Mouse (Mus musculus): ENCODE data around the gene Ncs1. TPM values are rescaled to one million over a fixed set of nuclear protein-coding genes. Genes with fewer than 3 reads are reported as not detected.

Gene Ncs1
- polyA plus RNA-seq, 1 experiment from 2014 or later: 183 TPM

DNA sequence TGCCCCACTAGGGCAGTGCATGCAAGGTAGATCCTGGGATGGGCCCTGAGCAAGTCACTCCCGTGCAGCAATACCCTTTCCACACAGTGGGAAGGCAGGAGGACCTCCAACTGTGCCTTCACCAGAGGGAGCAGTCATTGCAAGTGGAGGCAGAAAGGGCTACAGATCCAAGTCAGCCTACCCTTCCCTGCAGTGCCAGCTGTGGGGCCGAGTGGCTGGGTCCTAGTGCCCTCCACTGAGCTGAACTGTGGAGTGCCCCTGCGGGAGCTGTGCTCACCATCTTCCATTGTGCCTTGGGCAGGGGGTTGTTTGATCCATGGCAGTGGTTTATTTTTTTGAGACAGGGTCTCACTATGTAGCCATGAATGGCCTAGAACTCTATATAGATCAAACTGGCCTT is 34.4 kb upstream of the Ncs1 start:
- no peak overlapping the region for H3K9ac ChIP-seq
- H3K4me3 ChIP-seq: no peak overlapping the region
- ATAC-seq (ENCODE audit: low FRiP score, low read depth): no peak
- no peaks in the 10 kb centered on the region for H3K9me3 ChIP-seq
- H3K27ac ChIP-seq (replicated peaks): no peak overlapping the region
- no peaks in the 10 kb centered on the region for H3K27me3 ChIP-seq
- H3K4me1 ChIP-seq (replicated peaks): peaks cover 30% of the 10 kb centered on the region
- WGBS: 60% methylated on average over 3 of the region's 3 CpGs
- H3K36me3 ChIP-seq: peaks cover 33% of the 10 kb centered on the region
- no peak overlapping the region for H3K4me2 ChIP-seq

DNA sequence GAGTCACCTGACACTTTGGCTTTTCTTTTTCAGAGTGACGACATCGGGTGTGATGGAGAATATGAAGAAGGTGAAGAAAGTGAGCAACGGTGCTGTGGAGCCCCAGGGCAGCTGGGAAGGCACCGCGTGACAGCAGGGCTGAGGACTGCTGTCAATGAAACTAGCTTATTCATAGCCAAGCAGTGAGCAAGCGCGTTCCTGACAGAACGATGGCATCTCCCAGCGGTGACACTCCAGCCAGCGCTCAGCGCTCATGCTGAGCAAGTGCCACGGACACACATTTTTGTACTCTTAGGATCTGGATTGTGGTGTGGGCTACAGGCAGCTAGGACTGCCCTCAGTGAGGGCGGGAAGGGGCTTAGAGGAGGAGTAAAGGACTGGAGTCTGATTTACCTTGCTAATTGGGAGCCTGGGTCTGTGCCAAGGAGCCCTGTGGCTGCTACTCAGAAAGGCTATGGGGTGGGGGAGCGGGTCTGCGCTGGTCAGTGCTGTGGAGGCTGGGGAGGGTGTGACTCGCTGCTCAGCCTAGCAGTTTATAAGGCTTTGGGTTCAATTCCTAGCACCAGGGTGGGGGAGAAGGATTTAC is 31.3 kb upstream of the Ncs1 start:
- Histone ChIP-seq H3K9me3 (no peaks in the 10 kb centered on the region), H3K4me3 (no peak overlapping the region), H3K4me1 (replicated peaks) (peaks cover 15% of the 10 kb centered on the region), H3K4me2 (no peak overlapping the region), H3K36me3 (peaks cover 27% of the 10 kb centered on the region), H3K9ac (no peak overlapping the region), H3K27ac (replicated peaks) (no peak overlapping the region), H3K27me3 (no peaks in the 10 kb centered on the region)
- 56% methylated on average over 16 of the region's 16 CpGs for WGBS
- 0 out of 2 replicates have a peak, but pooled peaks have one; percentile 23 for ATAC-seq (ENCODE audit: low FRiP score, low read depth)

DNA sequence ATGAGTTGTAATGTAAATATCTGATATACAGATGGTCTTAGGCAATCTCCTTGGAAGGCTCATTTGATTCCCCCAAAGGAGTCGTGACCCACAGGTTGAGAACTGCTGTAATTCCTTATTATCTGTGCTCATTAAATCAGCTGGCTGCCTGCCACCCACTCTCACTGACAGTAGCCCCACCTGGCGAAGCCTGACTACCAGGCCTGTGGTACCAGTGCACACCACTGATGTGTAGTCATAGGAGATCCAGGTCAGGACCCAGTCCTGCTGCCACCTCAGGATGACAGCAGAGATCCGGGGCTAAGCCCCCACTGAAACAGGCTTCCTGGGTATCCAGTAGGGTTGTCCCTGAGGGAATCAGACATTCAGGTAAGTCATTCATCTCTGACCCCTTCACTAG is 27.0 kb upstream of the Ncs1 start:
- WGBS: 73% methylated on average over 3 of the region's 3 CpGs
- Histone ChIP-seq H3K27ac (replicated peaks) (no peak overlapping the region), H3K36me3 (peaks cover 7% of the 10 kb centered on the region; the same call in 1 of the 2 replicates), H3K4me3 (no peak overlapping the region), H3K27me3 (no peaks in the 10 kb centered on the region), H3K4me1 (replicated peaks) (0 out of 2 replicates have a peak, but pooled peaks cover 8% of the 10 kb centered on the region), H3K9ac (no peak overlapping the region), H3K9me3 (no peaks in the 10 kb centered on the region), H3K4me2 (no peak overlapping the region)
- no peak for ATAC-seq (ENCODE audit: low FRiP score, low read depth)

DNA sequence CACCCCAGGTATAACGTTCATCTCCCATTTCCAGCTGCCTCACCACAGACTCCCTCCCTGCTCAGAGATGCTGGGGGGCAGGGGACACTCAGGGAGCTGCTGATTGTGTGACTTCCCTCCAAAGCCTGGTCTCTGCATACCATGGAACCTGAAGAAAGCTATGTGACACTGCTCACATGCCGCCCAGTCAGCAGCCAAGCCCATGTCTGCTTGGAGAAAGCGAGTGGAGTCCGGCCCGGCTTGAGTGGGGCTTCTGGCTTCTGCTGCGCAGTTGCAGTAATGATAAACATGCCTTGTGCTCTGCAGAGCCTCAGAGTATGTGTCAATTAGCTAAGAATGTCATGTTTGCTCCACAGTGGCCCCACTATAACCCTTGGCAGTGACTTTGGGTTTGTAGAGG is 26.2 kb upstream of the Ncs1 start:
- 91% methylated on average over 6 of the region's 6 CpGs for WGBS
- Histone ChIP-seq H3K4me2 (no peak overlapping the region), H3K27me3 (no peaks in the 10 kb centered on the region), H3K9ac (no peak overlapping the region), H3K36me3 (peaks cover 7% of the 10 kb centered on the region; the same call in 1 of the 2 replicates), H3K4me1 (replicated peaks) (0 out of 2 replicates have a peak, but pooled peaks cover under 1% of the 10 kb centered on the region), H3K9me3 (no peaks in the 10 kb centered on the region), H3K27ac (replicated peaks) (no peak overlapping the region), H3K4me3 (no peak overlapping the region)
- ATAC-seq (ENCODE audit: low FRiP score, low read depth): no peak

DNA sequence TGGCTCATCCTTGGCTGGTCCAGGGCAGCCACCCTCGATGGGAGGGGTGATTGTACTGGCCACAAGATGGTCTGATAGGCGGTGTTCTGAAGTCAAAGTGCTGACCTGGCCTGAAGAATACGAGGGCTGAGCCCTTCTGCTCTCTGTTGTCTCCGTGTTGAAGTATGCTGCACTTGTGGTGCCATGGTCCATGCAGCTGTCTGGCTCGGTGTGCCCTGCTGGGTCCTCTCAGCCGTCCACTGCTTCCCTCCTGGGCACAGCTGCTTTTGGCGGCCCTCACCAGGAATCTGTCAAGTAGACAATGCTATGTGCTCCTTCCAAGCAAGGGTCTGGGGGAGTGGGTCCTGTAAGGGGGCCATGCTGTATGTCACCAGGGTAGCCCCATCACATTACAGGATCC is 24.8 kb upstream of the Ncs1 start:
- H3K4me3 ChIP-seq: no peak overlapping the region
- no peak for ATAC-seq (ENCODE audit: low FRiP score, low read depth)
- no peak overlapping the region for H3K27ac ChIP-seq (replicated peaks)
- WGBS: 58% methylated on average over 7 of the region's 7 CpGs
- H3K36me3 ChIP-seq: no peaks in the 10 kb centered on the region
- H3K27me3 ChIP-seq: no peaks in the 10 kb centered on the region
- H3K9me3 ChIP-seq: no peaks in the 10 kb centered on the region
- no peak overlapping the region for H3K4me2 ChIP-seq
- no peak overlapping the region for H3K9ac ChIP-seq
- H3K4me1 ChIP-seq (replicated peaks): no peaks in the 10 kb centered on the region

- H3K9ac ChIP-seq: no peak overlapping the region
- H3K4me3 ChIP-seq: no peak overlapping the region
- no peak overlapping the region for H3K4me2 ChIP-seq
- no peaks in the 10 kb centered on the region for H3K36me3 ChIP-seq
- WGBS: 86% methylated on average over 5 of the region's 5 CpGs
- no peaks in the 10 kb centered on the region for H3K4me1 ChIP-seq (replicated peaks)
- ATAC-seq (ENCODE audit: low FRiP score, low read depth): no peak
- no peak overlapping the region for H3K27ac ChIP-seq (replicated peaks)
- H3K9me3 ChIP-seq: no peaks in the 10 kb centered on the region
- H3K27me3 ChIP-seq: no peaks in the 10 kb centered on the region
Observed at GRCm38 (mm10) chr2:31221582-31221981, 24.0 kb upstream of the Ncs1 start.

GRCm38 (mm10) chr2:31228768-31229311 is 16.8 kb upstream of the Ncs1 start:
- Histone ChIP-seq H3K9ac (no peak overlapping the region), H3K27ac (replicated peaks) (no peak overlapping the region), H3K4me1 (replicated peaks) (no peaks in the 10 kb centered on the region), H3K4me3 (no peak overlapping the region), H3K4me2 (no peak overlapping the region), H3K9me3 (no peaks in the 10 kb centered on the region), H3K27me3 (no peaks in the 10 kb centered on the region), H3K36me3 (no peaks in the 10 kb centered on the region)
- no peak for ATAC-seq (ENCODE audit: low FRiP score, low read depth)
- WGBS: 42% methylated on average over 1 of the region's 1 CpGs

DNA sequence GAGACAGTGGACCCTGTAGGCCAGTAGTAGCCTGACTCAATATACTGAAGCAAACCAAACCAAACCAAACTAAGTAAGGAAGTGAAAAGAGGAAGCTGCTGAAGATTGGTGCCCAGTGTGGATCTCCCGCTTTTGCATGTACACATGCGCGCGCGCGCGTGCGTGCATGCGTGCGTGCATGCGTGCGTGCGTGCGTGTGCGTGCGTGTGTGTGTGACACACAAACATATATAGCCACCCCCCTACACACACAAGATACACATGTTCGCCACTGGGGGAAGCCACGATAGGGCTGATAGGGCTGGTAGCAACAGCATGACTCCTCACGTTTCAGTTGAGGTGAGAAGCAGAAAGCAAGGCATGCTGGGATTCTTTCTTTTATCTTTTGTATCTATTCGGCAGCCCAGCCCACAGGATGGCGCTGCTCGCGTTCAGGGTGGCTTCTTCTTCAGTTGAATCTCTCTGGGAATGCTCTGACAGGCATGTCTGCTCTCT is 6.4 kb upstream of the Ncs1 start:
- Histone ChIP-seq H3K4me3 (0 out of 2 replicates have a peak overlapping the region, but pooled peaks have one; percentile 0), H3K9me3 (no peaks in the 10 kb centered on the region), H3K36me3 (no peaks in the 10 kb centered on the region), H3K27ac (replicated peaks) (no peak overlapping the region), H3K9ac (no peak overlapping the region), H3K4me2 (peak overlapping the region; percentile 34), H3K4me1 (replicated peaks) (peaks cover under 1% of the 10 kb centered on the region; the same call in 1 of the 2 replicates), H3K27me3 (no peaks in the 10 kb centered on the region)
- ATAC-seq (ENCODE audit: low FRiP score, low read depth): 0 out of 2 replicates have a peak, but pooled peaks have one; percentile 52
- WGBS: 37% methylated on average over 23 of the region's 23 CpGs

- ATAC-seq (ENCODE audit: low FRiP score, low read depth): no peak
- H3K36me3 ChIP-seq: no peaks in the 10 kb centered on the region
- no peaks in the 10 kb centered on the region for H3K27me3 ChIP-seq
- 92% methylated on average over 6 of the region's 6 CpGs for WGBS
- H3K27ac ChIP-seq (replicated peaks): no peak overlapping the region
- no peak overlapping the region for H3K4me3 ChIP-seq
- no peaks in the 10 kb centered on the region for H3K9me3 ChIP-seq
- peaks cover 6% of the 10 kb centered on the region for H3K4me1 ChIP-seq (replicated peaks)
- peak overlapping the region; percentile 34 for H3K4me2 ChIP-seq
- H3K9ac ChIP-seq: no peak overlapping the region
Observed at GRCm38 (mm10) chr2:31239833-31240232, 5.8 kb upstream of the Ncs1 start.

- Histone ChIP-seq H3K27ac (replicated peaks) (no peak overlapping the region), H3K27me3 (no peaks in the 10 kb centered on the region), H3K4me3 (no peak overlapping the region), H3K9ac (no peak overlapping the region), H3K9me3 (no peaks in the 10 kb centered on the region), H3K36me3 (no peaks in the 10 kb centered on the region), H3K4me1 (replicated peaks) (peaks cover 14% of the 10 kb centered on the region), H3K4me2 (no peak overlapping the region)
- no peak for ATAC-seq (ENCODE audit: low FRiP score, low read depth)
- 13% methylated on average over 7 of the region's 7 CpGs for WGBS
Observed at GRCm38 (mm10) chr2:31241639-31242038, 4.0 kb upstream of the Ncs1 start.

GRCm38 (mm10) chr2:31244216-31244615 is 1.4 kb upstream of the Ncs1 start:
- H3K9ac ChIP-seq: no peak overlapping the region
- no peaks in the 10 kb centered on the region for H3K36me3 ChIP-seq
- H3K4me1 ChIP-seq (replicated peaks): peaks cover 40% of the 10 kb centered on the region
- no peak for ATAC-seq (ENCODE audit: low FRiP score, low read depth)
- no peak overlapping the region for H3K4me2 ChIP-seq
- no peaks in the 10 kb centered on the region for H3K9me3 ChIP-seq
- no peak overlapping the region for H3K27ac ChIP-seq (replicated peaks)
- 75% methylated on average over 8 of the region's 8 CpGs for WGBS
- H3K4me3 ChIP-seq: no peak overlapping the region
- H3K27me3 ChIP-seq: no peaks in the 10 kb centered on the region

DNA sequence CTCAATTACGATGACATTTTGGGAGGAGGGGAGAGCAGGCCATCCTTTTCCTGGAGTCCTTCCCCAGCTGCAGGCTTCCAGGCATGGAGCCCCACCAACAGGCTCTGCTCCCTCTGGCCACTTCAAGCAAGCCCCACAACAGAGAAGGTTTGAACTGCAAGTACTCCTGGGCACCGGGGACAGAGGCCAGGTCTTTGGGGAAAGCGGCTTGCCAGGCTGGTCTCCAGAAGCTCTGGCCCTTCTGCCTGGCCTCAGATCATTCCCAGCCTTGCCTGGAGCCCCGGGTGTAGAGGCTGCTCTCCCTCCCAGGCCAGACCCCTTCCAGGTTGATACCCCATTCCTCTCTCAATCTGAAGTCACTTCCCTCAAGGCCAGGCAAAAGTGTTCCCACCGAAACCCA is 572 bp upstream of the Ncs1 start:
- ATAC-seq (ENCODE audit: low FRiP score, low read depth): no peak; the same call in 1 of the 2 replicates
- Histone ChIP-seq H3K9ac (peak overlapping the region; percentile 98), H3K27ac (replicated peaks) (peak overlapping the region; percentile 85), H3K4me1 (replicated peaks) (peaks cover 46% of the 10 kb centered on the region), H3K4me3 (peak overlapping the region; percentile 84), H3K27me3 (no peaks in the 10 kb centered on the region), H3K36me3 (no peaks in the 10 kb centered on the region), H3K9me3 (no peaks in the 10 kb centered on the region), H3K4me2 (peak overlapping the region; percentile 79)
- 12% methylated on average over 5 of the region's 5 CpGs for WGBS

All from hindbrain, embryonic 15.5 days (tissue).